Mouse (Mus musculus) embryo, embryonic 11 days (tissue): ENCODE data around the gene Rab3gap2.

Source experiments
- DNase-seq: peaks from one replicate; pipeline ENCODE4 v3.0.0-alpha.2; 2015

The Rab3gap2 gene

DNA sequence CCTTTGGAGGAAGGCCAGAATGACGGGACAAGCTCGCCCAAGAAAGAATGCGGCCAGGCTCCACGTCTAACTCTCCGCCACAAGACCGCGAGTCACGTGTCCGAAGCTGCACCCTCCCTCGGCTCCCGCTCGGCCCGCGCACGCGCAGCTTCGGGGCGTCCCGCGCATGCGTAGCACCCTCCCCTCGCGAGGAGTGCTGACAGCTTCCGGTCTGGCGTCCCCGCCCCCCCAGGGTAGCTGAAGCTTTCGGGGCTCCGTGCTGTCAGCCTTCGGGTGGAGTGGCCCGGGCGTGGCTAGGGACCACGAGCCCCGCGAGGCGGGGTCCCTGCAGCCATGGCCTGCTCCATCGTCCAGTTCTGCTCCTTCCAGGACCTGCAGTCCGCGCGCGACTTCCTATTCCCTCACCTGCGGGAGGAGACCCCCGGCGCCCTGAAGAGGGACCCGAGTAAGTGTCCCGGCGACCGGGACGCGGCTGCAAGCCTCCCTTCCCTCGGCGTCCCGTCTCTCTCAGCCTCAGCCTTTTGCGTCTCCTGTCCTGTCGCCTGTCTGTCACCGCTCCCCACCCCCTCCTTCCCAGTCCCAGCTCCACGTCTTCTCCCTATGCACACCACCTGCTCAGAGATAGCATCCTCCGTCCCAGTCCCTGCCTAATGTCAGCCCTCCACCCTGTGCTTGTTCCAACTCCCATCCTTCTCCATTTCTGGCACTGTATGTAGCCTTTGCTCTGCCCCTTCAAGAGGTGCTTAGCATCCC, at the start of gene Rab3gap2:
Rab3gap2 (plus strand) TSS at position 209 of the 753 bp plus-strand sequence.
- DNase-seq, result peak; percentile 97

DNA sequence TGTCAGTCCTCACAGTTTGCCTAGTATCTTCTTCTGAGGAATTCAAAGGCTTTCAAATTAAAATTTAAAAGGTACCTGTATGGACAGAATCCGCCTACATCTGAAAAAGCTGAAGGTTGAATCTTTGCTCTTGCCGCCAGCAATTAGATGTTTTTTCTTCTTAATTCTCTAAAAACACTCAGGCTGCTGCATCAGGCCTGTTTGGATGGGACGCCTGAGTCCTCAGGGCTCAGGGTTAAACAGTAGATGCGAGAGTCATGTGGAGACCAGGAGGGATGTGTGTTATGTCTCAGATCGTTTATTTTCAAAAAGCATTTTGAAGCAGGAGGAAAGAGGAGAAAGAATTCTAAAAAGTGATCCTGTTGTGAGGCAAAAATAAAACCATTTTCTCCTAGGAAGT, 30.3 kb upstream of the Rab3gap2 start:
- no peak for DNase-seq

DNA sequence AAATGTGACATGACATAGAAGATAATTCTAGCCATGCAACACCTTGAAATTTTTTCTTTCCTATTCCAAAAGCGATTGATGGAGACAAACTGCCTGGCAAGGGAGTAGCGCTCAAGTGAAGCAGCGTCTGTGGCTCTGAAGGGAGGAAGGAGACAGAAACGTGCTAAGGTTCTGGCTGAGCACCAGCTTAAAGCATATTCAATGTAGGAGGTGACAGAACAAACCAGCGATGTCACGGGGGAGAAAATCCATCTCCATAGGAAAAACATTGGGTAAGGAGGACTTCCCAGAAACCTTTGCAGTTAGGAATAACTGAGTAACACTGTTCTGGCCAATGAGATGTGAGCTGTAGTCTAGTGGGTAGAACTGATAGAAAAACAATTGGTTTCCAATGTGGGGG, 26.1 kb upstream of the Rab3gap2 start:
- DNase-seq, result no peak

DNA sequence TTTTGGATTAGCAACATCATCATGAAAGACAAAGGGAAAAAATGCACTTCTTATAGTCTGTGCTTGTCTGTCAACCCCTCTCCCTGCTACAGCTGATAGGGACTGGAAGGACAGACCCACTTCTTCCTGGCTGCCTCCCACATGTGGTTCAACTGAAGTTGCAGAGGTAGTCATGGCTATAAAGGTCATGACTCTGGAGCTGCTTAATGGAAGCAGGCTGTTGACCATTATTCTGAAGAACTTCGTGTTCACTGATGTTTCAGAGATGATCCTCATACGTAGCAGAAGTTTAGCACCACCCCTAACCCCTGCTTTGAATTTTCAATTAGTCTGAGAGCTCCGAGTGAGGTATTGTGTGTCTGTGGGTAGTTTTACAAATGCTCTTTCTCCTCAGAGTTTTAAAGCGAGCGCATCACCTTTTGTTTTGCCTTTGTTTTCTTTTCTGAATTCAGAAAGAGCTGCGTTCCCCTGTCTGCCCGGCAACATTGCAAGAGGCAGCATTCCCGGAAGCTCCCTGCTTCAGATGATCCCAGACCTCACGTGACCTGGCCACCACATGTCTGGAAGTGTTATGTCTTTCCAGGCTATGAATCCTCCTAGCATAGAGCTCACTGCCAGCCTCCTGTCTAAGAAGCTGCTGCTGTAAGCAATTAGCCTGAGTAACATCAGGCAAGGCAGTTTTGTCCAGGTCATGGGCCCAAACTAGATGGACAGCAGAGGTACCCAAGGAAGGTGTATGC, 20.2 kb upstream of the Rab3gap2 start:
- DNase-seq, result peak; percentile 71

DNA sequence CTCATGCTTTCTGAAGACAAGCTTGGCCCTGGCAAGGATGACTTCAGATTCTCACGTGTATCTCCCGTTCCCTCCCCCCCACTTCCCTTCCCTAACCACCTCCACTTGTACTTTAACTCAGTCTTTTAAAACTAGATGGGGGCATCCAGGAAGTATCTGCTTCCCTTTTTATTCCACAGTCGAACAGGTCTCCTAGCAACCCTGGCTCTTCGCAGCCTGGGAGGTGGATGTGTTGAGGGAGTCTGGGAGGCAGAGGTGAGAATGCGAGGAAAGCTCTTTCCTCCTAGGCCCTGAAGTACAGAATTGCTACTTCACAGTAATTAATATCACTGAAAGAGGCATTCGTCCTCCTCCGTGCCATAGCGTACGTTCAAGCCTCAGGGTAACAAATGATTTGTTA, 18.4 kb upstream of the Rab3gap2 start:
- no peak for DNase-seq

DNA sequence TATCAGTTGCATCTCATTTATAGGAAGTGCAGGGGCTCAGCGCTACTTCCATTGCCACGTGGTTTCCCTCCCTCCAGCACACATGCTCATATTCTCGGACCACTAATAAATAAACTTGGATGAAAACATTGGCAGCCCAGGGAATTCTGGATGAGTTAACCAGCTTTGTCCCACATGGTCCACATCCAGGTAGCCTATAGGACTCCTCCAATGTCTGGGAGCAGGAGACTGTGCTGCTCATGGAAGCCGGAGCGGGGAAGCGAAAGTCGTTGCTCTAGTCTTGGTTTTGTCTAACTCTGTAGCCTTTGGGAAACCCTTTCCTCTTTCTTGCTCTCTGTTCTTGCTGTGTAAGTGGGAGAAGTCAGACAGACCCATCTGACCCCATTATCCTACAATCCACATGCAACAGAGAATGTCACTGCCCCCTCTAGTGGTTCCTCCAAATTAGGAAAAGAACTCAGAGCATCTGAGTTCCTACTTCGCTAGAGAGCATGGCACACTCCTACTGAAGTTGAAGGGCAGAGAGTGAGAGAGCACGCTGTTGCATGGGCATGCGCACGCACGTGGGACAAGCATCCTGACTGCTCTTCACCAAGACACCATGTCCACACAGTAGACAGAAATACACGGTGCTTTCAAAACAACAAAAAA, 16.7 kb upstream of the Rab3gap2 start:
- peak; percentile 77 for DNase-seq

DNA sequence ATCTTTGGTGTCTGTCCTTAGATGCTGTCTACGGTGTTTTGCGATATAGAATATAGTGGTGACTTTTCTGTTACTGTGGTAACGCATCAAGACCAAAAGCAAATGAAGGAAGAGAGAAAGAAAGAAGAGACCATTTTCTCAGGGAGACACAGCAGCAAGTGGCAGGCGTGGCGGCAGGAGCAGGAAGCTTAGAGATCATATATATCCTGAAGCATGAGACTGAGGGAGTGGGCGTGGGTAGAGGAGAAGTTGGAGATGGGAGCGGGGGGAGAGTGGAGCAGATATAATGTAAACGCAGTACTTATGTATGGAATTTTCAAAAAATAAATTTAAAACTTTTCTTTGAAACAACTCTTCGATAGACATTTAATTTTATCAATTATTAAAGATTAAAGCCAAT, 14.0 kb upstream of the Rab3gap2 start:
- no peak for DNase-seq

DNA sequence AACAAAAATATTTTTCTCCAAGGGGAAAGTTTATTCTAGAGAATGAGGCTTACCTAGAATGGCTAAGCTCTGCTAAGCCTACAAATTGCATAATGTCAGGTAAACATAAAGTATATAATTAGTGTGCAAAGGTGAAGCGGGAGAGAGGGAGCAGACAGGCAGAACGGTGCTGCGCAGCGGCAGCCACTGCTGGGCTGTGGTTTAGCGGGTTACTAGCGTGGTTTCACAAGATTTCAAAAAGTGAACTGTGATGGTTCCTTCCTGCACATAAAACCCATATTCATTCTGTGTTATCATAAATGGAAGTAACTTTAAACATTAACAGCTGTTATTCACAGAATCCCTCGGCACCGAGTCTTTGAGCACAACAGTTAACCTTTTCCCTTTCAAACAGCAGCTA, 11.8 kb upstream of the Rab3gap2 start:
- no peak for DNase-seq

DNA sequence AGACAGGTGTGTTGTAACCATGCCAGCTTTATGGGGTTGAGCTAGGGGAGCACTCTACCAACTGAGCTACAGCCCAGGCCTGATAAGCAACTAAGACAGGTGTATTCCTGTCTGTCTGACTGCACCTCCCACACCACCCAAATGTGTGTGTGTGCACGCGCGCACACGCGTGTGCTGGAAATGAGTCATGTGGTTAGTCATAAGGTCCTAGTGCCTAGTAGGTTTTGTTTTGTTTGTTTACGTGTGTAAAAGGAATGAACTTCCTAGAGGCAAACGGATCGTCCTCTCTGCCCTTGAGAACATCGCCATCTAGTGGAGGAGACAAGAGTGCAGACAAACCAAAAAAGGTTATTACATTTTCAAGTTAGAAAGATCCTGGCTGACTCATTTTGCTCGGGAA, 10.4 kb upstream of the Rab3gap2 start:
- peak; percentile 77 for DNase-seq

DNA sequence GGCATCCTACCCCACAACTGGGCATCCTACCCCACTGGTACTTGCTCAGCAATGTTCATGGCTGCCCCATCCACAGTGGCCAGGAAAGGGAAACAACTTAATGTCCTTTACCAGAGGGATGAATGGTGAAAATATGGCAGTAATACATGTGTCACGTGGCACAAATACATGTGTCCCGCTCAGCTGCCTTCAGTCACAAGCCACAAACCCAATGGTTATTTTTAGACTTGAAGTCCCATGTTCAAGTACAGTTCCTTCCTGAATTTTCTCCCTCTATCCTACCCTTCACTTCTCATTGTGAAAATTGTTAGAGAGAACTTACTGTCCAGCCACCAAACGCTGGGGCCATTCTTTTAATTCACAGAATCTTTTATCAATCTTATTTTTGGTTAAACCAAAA, 7.6 kb upstream of the Rab3gap2 start:
- DNase-seq, result no peak

DNA sequence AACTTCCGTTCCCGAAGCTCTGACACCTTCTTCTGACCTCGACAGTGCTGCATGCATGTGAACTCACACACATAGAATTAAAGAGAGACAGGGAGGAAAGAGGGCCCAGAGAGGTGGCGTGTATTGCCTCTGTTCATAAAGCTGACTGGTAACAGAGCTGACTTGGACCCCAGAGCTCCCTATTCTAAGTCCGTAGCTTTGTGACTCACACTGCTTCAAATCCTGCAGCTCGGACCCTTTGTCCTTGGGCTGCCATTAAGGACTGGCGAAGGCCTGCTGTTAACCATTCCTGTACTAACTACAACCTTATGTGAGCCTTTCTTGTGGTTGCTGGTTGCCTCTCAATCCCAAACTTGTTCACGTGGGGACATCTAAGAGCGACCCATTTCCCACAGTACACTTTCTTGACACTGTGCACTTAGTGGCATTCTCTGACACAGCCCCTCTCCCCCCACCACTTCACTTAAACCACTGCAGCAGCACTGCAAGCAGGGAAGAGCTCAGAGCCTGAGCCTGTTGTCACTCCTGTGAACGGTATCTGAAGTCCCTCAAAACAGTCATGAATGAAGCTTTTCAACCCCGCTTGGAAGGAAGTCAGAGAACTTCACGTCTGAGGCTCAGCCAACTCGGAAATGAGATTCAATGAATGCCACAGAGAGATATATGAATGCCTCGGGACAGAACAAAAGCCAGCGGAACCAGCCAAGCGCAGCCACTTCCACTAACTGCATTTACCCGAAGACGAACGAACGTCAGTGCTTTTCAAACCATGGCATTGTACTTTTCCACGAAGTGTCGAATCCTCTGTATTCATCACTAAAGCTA, 3.1 kb upstream of the Rab3gap2 start:
- no peak for DNase-seq

DNA sequence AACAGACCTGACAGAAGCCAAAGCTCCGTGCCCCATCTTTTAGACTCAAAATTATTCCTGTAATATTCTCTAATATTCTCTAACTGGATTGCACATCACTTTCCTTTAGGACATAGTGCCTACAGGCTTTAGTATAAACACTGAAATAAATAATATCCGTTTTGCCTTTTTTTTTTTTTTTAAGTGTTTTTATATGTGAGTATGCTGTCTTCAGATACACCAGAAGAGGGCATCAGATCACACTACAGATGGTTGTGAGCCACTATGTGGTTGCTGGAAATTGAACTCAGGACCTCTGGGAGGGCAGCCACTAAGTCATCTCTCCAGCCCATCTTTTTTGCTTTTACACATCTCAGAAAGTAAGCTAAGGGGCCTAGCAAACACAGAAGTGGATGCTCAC, 1.9 kb upstream of the Rab3gap2 start:
- no peak for DNase-seq

DNA sequence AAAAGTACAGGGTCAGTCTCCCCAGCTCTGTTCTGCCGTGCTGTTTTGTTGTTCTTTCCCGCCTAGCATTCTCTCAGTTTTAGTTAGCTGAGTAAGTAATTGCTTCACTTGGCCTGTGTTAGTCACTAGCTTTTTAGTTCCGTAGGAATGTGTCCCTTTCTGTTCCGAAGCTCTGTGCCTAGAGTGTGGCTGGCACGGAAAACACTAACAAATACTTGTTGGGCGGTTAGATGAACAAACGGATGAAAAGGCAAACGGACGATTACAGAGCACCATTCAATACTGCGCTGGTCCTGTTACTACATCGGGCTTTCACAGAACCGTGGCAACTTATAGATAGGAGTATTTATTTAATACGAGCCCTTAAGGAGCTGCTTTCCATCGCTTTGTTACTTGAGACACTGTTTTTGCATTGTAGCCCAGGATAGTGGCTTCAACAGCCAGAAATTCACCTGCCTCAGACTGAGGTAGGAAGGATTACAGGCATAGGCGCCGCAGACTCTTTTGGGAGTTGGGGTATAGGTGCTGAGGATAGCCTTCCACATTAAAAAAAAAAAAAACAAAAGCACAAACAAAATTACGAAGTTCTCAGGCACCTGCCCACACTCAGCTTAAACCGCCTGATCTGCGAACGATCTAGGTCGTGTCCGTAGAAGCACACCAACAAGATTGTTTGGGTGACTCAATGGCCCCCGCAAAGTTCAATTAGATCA, 565 bp upstream of the Rab3gap2 start:
- peak; percentile 47 for DNase-seq

DNA sequence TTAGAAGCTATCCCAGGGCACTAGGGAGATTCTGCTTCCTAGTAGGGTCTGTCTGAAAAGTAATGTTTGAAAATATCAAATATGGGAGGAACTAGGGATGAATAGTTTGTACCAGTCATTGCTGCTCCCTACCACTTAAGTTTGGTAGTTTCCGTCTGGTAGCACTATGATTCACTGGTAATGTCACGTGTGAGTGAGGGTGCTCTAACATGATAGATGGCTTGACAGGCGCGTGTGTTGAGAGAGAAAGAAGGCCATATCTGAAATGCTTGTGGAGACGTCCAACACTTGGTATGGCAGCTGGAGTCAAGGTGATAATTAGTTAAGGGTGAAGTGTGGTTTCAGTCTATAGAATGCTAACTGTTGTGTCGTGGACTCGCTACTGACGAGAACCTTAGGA, 1.2 kb downstream of the Rab3gap2 start:
- DNase-seq, result no peak

DNA sequence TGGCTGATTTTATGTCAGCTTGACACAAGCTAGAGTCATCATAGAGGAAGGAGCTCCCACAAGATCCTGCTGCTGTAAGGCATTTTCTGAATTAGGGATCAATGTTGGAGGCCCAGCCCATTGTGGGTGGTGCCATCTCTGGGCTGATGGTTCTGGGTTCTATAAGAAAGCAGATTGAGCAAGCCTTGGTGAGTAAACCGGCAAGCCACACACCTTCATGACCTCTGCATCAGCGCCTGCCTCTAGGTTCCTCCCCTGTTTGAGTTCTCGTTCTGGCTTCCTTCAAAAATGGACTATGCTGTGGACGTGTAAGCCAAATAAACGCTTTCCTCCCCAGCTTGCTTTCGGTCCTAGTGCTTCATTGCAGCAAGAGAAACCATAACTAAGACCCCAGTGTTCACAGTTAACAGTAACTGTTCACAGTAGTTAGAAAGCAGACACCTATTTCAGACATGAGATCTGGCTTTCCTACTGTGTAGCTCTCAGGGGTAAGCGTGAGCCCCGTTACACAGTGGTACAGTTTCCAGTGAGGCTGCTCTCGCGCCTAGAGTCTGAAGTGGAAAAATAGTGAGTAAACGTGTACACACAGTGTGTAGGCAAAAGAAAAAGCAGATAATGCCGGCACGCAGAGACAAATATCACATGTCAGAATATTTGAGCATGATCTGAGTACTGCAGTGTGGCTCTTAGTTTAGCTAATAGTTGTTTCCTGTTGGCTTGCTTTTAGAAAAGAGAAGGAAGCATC, 4.1 kb downstream of the Rab3gap2 start:
- no peak for DNase-seq

DNA sequence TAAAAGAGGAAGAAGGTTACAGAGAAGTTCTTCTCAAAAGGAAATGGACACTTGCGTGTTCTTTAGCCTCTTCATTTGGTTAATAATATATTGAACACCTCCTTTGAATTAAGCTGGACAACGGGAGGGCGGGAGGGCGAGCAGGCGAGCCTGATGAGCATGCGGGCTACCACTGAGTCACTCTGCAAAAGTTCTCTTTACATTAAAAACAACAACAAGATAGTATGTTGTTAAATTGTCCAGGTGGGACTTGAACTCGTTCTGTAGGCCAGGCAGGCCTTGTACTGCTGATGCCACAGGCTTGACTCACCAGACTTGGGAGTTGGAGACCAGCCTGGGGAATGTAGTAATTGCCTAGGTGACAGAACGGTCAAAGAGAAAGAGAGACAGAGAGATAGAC, 4.8 kb downstream of the Rab3gap2 start:
- DNase-seq, result no peak

DNA sequence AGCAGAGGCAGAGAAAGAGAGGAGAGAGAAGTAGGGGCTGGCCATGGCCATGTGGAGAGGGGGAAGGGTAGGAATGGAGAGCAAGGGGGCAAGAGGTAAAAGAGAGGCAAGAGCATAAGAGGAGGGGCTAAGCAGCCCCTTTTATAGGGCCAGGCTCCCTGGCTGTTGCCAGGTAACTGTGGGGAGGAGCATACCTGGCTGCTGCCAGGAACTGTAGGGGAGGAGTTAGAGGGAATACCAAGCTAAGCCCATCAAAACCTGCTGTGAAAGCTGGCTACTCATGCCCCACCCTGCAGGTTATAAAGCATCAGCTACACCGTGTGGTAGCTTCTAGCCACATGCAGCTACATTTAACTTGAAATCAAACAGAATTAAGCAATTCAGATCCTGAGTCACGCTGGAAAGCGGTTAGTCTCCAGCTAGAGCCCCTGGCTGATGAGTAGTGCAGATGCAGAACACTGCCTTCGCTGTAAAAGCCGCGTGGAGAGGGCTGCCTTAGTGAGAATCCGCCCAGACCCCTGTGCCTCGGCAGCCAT, 5.8 kb downstream of the Rab3gap2 start:
- DNase-seq, result no peak

DNA sequence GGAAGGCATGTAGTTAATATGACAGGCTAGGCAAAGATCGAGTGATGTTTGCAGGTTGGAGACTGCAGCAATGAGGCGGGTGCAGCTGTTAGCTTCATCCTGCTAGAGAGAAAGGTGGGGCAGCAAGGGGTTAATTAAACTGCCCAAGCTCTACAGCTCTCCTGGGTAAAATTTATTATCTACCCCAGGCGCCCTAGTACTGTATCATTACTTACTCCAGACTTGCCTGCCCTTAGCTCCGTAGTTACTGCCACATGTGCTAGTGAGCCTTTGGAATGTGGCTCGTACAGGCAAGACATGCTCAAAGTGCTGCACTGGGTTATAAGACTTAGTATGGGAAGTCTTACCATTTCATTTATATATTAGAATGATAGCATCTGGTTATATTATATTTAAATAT, 12.4 kb downstream of the Rab3gap2 start:
- DNase-seq, result peak; percentile 48

DNA sequence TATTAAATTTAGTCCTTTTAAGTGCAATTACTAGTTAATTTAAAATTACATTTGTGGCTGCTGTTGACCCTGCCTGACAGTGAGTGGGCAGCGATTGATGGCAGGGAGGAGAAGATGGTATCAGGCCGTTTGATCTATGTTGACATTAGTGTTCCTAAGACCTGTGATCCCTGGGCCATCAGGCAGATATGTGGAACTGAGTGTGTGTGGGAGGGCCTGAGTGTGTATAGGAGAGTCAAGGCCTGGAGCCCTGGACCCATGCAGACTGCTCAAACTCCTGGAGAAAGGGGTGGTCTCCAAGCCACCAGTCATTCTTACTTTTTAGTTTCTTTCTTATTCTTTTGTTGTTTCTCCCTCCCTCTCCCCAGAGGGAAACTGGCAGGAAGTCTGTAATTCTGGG, 12.8 kb downstream of the Rab3gap2 start:
- no peak for DNase-seq

DNA sequence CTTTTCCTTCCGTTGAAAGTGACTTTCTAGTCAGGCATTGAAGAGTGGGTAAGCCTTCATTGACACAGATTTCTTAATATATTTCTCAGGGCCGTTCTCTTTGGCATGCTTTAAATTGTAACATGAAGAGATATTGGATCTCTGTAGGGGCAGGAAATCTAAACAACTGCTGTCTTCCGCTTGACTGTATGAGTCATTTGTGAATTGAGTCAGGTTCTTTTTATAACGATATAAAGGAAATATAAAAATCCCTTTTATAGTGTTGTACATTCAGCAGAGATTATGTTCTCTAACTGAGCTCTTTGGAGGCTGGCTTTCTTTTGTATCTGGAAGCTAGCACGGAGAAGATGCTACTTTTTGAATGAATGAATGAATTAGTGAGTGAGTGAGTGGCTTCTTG, 14.0 kb downstream of the Rab3gap2 start:
- DNase-seq, result no peak

DNA sequence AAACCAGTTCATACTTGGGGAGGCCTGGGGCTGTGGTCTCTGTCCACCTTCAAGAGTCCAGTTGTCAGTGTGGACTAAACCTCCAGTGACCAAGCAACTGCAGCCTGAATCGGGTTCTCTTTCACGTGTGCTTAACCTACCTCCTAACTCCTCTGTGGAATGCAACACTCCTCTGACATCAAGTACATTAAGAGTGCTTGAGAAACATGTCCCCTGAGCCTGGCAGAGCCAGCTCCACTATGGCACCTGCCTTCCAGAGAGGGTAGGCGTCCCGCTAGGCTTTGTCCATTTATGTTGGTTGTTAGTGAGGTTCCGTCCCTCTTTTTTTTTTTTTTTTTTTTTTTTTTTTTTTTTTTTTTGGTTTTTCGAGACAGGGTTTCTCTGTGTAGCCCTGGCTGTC, 23.0 kb downstream of the Rab3gap2 start:
- DNase-seq, result no peak
